Mouse (Mus musculus): ENCODE data around the gene Fbxo47. TPM values are rescaled to one million over a fixed set of nuclear protein-coding genes. Genes with fewer than 3 reads are reported as not detected.
A peak's percentile ranks its signal among the peaks of the same experiment; 100 is the strongest.

Fbxo47 gene
- under 1 TPM; 0.14 to 0.20 TPM for total RNA-seq (2021)
- long read RNA-seq, experiment 1 = 0 reads
- long read RNA-seq, experiment 2 = 0 reads

GRCm38 (mm10) chr11:97883918-97884600 is at the start of gene Fbxo47:
Gene Fbxo47 (minus strand): TSS chr11:97884154.
- peak within 1 kb of the TSS; percentile 87 for H3K27ac ChIP-seq
- peak; percentile 97 for DNase-seq
- intact Hi-C loops (cut with DNase I) = loop anchor here (2.0 kb wide), 2 partner anchors 85 to 91 kb away; partner anchors contain the start of gene Lasp1
- peak; percentile 80 for TF ChIP-seq CTCF (IDR thresholded peaks at IDR 0.05)
- H3K4me3 ChIP-seq = peak within 1 kb of the TSS; percentile 87

- no peak for DNase-seq
- intact Hi-C loops (cut with DNase I) = no loop called here
- Histone ChIP-seq H3K27ac (no peak overlapping the region), H3K4me3 (no peak overlapping the region)
- no peak for TF ChIP-seq CTCF (IDR thresholded peaks at IDR 0.05)
Observed at GRCm38 (mm10) chr11:97933553-97933952, 49.6 kb upstream of the Fbxo47 start.

DNA sequence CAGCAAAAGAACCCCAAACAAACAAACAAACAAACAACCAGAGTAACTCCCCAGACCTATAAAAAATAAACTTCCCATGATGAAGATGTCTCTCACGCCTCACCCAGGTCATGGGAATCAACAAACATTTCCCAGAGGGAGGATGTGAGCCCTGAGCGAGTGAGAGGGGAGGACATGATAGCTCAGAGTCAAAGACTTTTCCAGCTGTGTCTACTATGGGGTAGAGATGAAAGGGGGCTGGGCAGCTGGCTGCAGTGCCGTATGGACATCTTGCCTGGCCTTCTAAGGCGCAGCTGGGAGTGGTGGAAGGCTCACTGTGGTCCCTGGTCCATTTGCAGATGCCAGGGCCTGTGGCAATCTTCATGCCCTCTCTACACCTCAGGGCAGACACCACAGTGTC is 45.0 kb upstream of the Fbxo47 start:
- Histone ChIP-seq H3K27ac (peak overlapping the region; percentile 28; the same call in 1 of the 2 replicates), H3K4me3 (no peak overlapping the region)
- no peak for TF ChIP-seq CTCF (IDR thresholded peaks at IDR 0.05)
- DNase-seq = no peak
- intact Hi-C loops (cut with DNase I) = no loop called here

GRCm38 (mm10) chr11:97924217-97924616 is 40.3 kb upstream of the Fbxo47 start:
- DNase-seq = no peak
- no peak overlapping the region for H3K27ac ChIP-seq
- intact Hi-C loops (cut with DNase I) = no loop called here
- TF ChIP-seq CTCF (IDR thresholded peaks at IDR 0.05) = no peak
- H3K4me3 ChIP-seq = no peak overlapping the region

DNA sequence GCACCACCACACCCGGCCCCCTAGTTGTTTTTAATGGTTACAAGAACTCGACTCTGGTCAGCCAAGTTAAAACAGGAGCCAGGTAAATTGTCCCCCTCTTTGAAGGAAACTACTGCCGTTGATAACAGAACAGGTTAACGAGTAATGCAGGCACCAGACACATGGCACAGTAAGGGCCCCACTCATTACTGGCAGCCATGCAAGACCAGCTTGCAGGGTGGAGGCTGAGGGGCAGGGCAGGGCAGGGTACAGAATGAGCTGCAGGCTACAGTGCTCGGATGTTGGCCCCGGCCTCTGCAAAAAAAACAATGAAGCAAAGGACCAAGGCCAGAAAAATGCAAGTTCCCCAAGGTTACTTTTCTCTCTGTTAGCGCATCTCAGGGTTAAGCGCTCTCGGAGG is 39.7 kb upstream of the Fbxo47 start:
- H3K4me3 ChIP-seq = no peak overlapping the region
- H3K27ac ChIP-seq = no peak overlapping the region
- intact Hi-C loops (cut with DNase I) = no loop called here
- no peak for DNase-seq
- TF ChIP-seq CTCF (IDR thresholded peaks at IDR 0.05) = no peak

- H3K27ac ChIP-seq = no peak overlapping the region
- intact Hi-C loops (cut with DNase I) = no loop called here
- H3K4me3 ChIP-seq = no peak overlapping the region
- DNase-seq = no peak
- TF ChIP-seq CTCF (IDR thresholded peaks at IDR 0.05) = no peak
Observed at GRCm38 (mm10) chr11:97915974-97916503, 32.1 kb upstream of the Fbxo47 start.

- no peak for TF ChIP-seq CTCF (IDR thresholded peaks at IDR 0.05)
- intact Hi-C loops (cut with DNase I) = no loop called here
- no peak overlapping the region for H3K4me3 ChIP-seq
- DNase-seq = no peak
- no peak overlapping the region for H3K27ac ChIP-seq
Observed at GRCm38 (mm10) chr11:97915471-97915870, 31.5 kb upstream of the Fbxo47 start.

- DNase-seq = no peak
- Histone ChIP-seq H3K4me3 (no peak overlapping the region), H3K27ac (no peak overlapping the region)
- intact Hi-C loops (cut with DNase I) = no loop called here
- TF ChIP-seq CTCF (IDR thresholded peaks at IDR 0.05) = no peak
Observed at GRCm38 (mm10) chr11:97913111-97913510, 29.2 kb upstream of the Fbxo47 start.

DNA sequence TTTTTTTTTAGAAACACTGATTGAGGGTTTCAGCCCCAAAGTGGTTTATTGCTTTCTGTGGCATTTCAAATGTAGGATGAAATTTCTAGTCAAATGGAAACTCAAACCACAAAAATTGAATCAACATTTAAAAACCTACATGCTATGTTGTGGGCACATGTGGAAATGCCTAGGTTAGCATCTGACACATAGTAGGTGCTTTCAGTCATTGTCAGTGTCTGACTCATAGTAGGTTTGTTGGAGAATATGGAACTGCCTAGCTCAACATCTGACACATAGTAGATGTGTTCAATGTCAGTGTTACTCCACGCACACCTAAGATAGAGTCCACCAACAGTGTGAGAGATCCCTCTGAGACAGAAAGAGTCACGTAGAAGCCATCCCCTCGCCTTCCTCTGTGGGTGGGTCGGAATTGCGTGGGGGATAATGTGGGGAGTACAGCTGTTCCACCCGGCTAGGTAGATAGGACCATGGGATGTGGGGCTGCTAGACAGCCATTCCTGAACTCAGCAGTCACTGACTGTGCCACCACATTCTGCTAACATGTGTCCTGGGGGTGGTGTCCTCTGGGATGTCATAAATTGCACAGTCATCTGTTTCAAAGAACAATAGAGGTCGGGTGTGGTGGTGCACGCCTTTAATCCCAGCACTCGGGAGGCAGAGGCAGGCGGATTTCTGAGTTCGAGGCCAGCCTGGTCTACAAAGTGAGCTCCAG is 24.8 kb upstream of the Fbxo47 start:
- no peak overlapping the region for H3K4me3 ChIP-seq
- H3K27ac ChIP-seq = no peak overlapping the region
- no peak for TF ChIP-seq CTCF (IDR thresholded peaks at IDR 0.05)
- DNase-seq = no peak
- intact Hi-C loops (cut with DNase I) = no loop called here

DNA sequence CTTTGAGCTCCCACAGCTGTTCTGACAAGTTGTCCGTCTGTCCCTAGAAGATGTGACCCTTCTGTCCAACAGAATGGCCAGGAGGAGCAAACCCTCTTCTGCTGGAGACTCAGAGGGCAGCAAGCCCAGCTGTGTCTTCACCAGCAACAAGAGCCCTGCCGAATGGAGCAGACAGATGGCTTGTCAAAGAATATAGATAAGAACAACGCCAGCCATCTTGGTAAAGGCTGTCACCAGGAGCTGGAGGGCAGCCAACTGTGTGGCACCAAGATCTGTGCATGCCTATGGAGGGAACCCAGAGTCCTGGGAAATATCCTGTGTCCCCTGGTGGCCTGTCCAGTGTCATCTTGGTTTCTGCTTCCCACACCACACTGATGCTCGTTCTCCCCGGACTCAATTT is 24.0 kb upstream of the Fbxo47 start:
- Histone ChIP-seq H3K4me3 (no peak overlapping the region), H3K27ac (peak overlapping the region; percentile 48)
- intact Hi-C loops (cut with DNase I) = no loop called here
- DNase-seq = no peak
- no peak for TF ChIP-seq CTCF (IDR thresholded peaks at IDR 0.05)

DNA sequence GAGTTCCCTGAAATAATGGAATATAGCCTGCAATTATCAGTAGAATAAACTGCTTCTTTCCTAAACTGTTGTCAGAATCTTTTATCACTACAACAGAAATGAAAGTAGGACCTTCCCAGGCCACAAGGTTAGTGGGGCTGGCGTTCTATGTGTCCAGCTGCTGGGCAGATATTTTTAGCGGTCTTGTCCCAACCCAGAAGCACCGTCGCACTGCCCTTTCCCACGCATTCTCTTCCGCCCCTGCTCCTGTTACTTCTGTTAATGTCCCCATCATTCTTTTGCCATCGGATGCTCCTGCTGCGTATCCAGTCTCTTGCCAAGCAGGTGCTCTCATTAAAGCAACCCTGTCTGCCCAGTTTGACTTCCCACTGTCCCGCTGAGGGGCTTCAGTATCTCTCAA is 23.0 kb upstream of the Fbxo47 start:
- no peak overlapping the region for H3K4me3 ChIP-seq
- no peak for DNase-seq
- H3K27ac ChIP-seq = peak overlapping the region; percentile 63
- TF ChIP-seq CTCF (IDR thresholded peaks at IDR 0.05) = no peak
- intact Hi-C loops (cut with DNase I) = no loop called here

- TF ChIP-seq CTCF (IDR thresholded peaks at IDR 0.05) = no peak
- intact Hi-C loops (cut with DNase I) = no loop called here
- H3K4me3 ChIP-seq = no peak overlapping the region
- peak overlapping the region; percentile 63 for H3K27ac ChIP-seq
- DNase-seq = no peak
Observed at GRCm38 (mm10) chr11:97905941-97906340, 22.0 kb upstream of the Fbxo47 start.

- Histone ChIP-seq H3K27ac (peak overlapping the region; percentile 63), H3K4me3 (no peak overlapping the region)
- TF ChIP-seq CTCF (IDR thresholded peaks at IDR 0.05) = no peak
- no peak for DNase-seq
- intact Hi-C loops (cut with DNase I) = no loop called here
Observed at GRCm38 (mm10) chr11:97905540-97905939, 21.6 kb upstream of the Fbxo47 start.
